Mouse (Mus musculus) retina, postnatal 7 days (tissue): ENCODE data around the gene Wipf2.
"Not testable (repeated sequence)": the region's sequence is repeated elsewhere in the genome, so short reads cannot be mapped to it uniquely, and the experiment has no call there.

Experiments used
- DNase-seq: peaks from one replicate; pipeline ENCODE4 v3.0.0-alpha.2; 2012; ENCODE audit warnings: low read depth, low spot score

Gene Wipf2

DNA sequence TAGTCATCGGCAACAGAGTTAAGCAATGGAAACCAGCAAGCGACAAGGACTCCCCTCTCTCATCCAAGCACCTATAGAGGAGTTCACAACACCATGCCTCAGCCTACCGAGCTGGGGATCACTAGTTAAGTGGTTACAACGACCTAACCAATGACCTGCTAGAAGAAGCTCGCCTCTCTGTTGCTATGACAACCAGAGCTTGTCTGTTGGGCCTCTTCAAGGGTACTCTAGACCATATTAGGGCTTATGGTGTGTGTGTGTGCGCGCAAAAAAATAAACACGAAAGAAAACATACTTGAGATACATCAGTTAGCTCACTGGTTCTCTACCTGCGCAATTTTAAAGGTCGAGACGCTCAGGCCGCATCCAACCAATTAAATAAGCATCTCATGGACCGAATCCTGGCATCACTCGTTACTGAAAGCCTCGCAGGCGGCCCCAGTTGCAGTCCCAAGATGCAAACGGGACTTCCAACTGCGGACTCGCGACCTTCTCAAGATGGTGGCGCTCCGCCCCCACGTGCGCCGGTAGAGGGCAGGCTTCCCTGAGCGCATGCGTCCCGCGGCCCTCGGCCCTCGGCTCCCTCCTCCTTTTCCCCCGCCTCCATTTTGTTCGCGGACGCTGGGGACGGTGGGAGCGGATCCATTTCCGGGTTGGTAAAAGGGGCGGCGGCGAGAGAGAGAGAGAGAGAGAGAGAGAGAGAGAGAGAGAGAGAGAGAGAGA lies at the start of gene Wipf2:
Wipf2 (plus strand) TSS at position 611 of the 723 bp plus-strand sequence.
- peak; percentile 96 for DNase-seq

- DNase-seq: no peak
These were observed 46.7 kb upstream of the Wipf2 start for GRCm38 (mm10) chr11:98816706-98817239.

GRCm38 (mm10) chr11:98820968-98821367 lies 42.5 kb upstream of the Wipf2 start:
- DNase-seq: no peak

DNA sequence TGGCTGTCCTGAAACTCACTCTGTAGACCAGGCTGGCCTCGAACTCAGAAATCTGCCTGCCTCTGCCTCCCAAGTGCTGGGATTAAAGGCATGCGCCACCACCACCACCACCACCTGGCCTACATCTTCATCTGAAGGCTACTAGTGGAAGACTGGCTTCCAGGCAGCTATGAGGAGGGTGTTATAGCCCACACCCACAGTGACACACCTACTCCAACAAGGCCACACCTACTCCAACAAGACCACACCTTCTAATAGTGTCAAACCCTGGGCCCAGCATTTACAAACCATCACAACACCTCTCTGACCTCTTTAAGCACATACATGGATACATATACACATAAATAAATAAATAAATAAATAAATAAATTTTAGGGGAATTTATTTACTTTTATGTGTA lies 37.4 kb upstream of the Wipf2 start:
- not testable (repeated sequence) for DNase-seq

DNA sequence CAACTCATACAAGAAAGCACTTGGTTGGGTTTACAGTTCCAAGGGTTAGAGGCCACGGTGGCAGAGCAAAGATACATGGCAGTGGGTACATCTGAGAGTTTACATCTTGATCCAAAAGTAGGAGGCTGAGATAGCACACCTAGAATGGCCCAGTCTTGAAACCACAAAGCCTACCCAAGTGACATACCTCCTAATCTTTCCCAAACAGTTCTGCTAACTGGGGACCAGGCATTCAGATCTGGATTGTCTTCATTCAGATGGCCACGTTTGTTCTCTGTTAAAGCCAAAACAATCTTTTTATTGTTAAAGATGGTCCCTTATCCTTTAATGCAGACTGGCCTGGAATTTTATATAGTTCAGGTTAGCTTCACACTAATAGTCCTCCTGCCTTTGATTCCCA lies 35.6 kb upstream of the Wipf2 start:
- no peak for DNase-seq

GRCm38 (mm10) chr11:98829091-98829775 lies 34.2 kb upstream of the Wipf2 start:
- DNase-seq: no peak

DNA sequence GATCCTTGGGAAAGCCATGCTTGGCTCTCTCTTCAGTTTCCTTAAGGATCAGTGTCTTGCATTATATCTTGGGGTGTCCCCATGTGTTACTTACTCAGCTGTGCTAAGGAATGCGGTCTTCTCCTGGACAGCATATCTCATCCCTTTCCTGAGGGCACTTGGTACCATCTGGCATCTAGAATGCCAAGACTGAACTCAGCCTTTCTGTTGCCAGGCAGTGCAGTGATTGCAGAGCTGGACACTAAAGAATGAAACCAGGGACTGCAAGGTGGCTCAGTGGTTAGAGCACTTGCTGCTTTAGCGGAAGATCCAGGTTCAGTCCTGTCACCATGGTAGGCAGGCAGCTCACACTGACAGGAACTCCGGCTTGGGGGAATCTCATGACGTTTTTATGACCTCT lies 33.6 kb upstream of the Wipf2 start:
- DNase-seq: no peak

DNA sequence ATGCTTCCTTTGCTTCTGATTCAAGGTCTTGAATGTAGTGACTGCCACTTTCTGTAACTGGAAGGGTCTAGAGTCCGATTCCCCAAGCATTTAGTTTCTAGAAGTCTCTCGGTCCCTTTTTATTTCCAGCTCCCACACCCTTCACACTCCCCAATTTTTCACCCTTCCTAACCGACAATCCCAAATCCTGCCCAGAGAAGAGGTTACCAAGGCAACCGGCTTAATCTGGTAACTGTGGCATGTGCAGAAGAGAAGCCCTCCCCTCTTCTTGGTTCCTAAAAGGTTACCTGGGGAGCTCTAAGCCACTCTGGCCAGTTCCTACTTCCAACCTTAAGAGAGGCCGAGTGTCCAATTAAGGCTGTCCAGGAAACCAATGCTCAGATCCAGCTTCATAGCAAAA lies 28.1 kb upstream of the Wipf2 start:
- DNase-seq: no peak

DNA sequence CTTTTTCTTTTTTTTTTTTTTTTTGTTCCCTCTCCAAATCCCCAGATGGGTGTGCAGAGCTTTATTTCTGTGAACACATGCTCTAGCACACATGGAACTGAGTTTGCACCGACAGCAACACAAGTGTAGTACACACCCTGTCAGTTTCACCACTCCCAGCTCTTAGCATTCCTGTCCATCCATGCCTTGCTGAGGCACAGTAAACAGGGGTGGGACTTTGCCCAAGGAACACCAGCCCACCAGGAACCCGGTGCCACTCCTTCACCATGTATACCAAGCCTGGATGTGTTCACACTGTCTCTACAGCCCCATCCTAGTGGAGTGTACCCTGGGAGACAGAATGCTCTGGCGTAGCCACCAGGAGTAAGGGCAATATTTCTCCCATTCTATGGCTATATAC lies 27.7 kb upstream of the Wipf2 start:
- DNase-seq: no peak

GRCm38 (mm10) chr11:98836128-98836527 lies 27.3 kb upstream of the Wipf2 start:
- DNase-seq: no peak

GRCm38 (mm10) chr11:98836651-98837141 lies 26.7 kb upstream of the Wipf2 start, which contains the start of gene Rapgefl1:
Gene Rapgefl1, plus strand, starts transcription at chr11:98836785.
- peak; percentile 55 for DNase-seq

DNA sequence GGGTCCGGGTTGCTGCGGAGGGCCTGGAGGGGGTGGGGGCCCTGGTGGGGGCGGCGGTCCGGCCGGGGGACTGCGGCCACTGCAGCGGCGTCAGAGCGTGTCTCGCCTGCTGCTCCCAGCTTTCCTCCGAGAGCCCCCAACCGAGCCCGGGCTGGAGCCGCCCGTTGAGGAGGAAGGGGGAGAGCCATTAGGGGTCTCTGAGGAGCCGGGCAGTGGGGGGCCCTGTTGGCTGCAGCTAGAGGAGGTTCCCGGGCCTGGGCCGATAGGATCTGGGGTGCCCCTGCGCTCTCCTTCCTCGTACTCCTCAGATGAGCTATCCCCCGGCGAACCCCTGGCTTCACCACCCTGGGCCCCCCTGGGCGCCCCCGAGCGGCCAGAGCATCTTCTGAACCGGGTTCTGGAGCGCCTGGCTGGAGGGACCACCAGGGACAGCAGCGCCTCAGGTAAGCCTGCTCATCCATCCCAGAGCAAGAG lies 26.2 kb upstream of the Wipf2 start:
- DNase-seq: no peak

DNA sequence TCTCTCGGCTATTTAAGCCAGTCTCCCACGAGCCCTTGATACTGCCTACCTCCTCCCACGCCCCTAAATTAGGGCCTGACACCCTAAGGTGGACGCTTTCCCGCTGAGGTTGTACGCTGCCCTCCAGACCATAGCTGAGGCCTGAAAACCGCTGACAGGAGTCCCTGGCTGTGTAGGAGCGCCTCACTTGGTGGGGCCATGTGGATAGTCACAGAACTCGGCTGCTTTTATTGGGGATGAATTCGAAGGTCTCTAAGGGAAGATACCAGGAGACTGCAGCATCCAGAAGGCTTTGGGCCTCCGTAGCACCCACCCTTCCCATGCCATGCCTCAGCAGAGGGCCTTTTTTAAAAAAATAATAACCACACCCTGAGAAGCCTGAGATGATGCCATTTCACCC lies 25.5 kb upstream of the Wipf2 start:
- no peak for DNase-seq

- DNase-seq: no peak
These were observed 24.9 kb upstream of the Wipf2 start for GRCm38 (mm10) chr11:98838512-98838911.

- no peak for DNase-seq
These were observed 24.0 kb upstream of the Wipf2 start for GRCm38 (mm10) chr11:98839402-98839801.

DNA sequence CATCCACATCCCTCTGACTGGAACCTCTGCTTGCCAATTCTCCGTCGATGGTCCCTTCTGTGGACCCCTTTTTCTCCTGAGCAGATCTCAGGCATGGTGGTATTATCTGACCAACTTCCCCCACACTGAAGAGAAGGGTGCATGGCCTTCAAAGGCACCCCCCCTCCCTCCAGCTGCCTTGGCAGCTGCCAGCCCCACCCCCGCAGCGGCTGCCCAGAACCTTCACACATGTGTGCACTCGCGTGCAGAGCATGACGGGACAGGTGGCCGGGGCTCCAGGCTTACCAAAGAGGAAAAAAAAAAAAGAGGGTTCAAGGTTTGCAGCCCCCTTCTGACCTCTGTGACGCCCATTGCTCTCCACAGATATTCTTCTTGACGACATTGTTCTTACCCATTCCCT lies 23.5 kb upstream of the Wipf2 start:
- no peak for DNase-seq

DNA sequence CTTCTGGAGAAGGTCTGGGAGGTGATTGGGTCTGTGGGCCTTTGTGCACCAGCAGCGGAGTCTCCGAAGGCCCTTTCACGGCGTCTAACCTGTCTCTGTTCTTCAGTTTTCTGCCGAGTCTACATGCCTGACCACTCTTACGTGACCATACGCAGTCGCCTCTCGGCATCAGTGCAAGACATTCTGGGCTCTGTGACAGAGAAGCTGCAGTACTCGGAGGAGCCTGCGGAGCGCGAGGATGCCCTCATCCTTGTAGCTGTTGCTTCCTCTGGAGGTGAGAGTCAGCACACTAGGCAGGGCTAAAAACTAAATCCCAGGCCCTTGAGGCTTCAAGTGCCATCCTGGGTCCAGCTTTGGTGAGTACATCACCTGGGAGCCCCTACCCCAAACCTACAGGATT lies 17.4 kb upstream of the Wipf2 start:
- no peak for DNase-seq

DNA sequence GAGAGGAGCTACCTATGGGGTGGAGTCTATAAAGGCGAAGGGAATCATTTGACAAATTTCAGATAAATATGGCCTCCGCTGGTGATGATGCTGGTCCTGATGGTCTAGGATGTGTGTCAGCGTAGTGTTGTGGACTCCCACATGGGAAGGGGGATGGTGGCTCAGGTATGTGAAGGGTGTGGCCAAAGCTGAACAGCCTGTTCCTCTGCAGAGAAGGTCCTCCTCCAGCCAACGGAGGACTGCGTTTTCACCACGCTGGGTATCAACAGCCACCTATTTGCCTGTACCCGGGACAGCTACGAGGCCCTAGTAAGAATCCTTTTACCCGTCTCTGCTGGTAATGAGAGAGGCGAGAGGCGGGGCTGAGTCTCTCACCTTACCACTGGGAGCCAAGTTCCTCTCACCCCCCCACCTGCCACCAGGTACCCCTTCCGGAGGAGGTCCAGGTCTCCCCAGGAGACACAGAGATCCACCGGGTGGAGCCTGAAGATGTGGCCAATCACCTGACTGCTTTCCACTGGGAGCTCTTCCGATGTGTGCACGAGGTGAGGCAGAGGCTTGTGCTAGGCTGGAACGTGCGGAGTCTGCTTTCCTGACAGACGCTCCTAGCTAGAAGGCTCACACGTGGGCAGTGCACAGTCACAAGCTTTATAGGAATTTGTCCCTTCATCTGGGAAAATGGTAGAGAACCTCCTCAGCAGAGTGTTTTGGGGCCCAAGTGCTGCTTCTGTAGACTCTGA lies 16.4 kb upstream of the Wipf2 start:
- no peak for DNase-seq

- no peak for DNase-seq
These were observed 14.1 kb upstream of the Wipf2 start for GRCm38 (mm10) chr11:98849196-98849894.

GRCm38 (mm10) chr11:98850100-98851093 lies 13.0 kb upstream of the Wipf2 start:
- DNase-seq: peak; percentile 43
